In the genomic region with DNA sequence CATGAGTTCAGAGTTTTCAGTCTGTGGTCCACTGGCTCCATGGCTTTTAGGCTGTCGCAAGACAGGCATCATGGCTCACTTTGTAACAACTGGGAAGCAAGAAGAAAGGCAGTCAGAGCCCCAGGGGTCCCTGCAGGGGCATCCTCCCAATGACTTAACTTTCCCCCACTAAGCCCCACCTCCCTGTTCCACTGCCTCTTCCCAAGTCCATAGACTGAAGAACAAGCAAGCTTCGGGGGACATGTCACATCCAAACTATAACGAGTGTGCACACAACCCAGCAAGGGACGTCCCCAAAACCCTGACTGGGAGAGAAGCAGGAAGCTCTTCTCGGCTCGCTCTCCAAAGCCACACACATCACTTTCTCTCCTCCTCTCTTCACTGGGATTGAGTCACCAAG, we compare ENCODE assay signal across 50 mouse cellular contexts. TPM values are rescaled to one million over a fixed set of nuclear protein-coding genes. Genes with fewer than 3 reads are reported as not detected.
"Had no signal": no experiment of that assay in that cellular context is flagged by ENCODE, and none has a peak within 500 bp of the region (broad histone marks: within the 10 kb centered on the region; RNA-seq: fewer than 3 reads in every experiment).

No protein-coding gene starts in this region.

- H3K4me2 ChIP-seq: heart, embryonic 11.5 days; heart, embryonic 12.5 days; heart, embryonic 13.5 days; heart, embryonic 15.5 days; hindbrain, embryonic 12.5 days; hindbrain, embryonic 13.5 days; hindbrain, embryonic 14.5 days; hindbrain, embryonic 15.5 days; intestine, embryonic 15.5 days; kidney, embryonic 15.5 days had no signal

- H3K9me3 ChIP-seq: heart, embryonic 10.5 days; heart, embryonic 12.5 days; heart, embryonic 13.5 days; heart, embryonic 15.5 days; hindbrain, embryonic 10.5 days; hindbrain, embryonic 12.5 days; hindbrain, embryonic 13.5 days; hindbrain, embryonic 15.5 days; intestine, embryonic 15.5 days; kidney, embryonic 15.5 days had no signal

- H3K9ac ChIP-seq: heart, embryonic 12.5 days; heart, embryonic 13.5 days; heart, embryonic 15.5 days; hindbrain, embryonic 12.5 days; hindbrain, embryonic 13.5 days; hindbrain, embryonic 14.5 days; hindbrain, embryonic 15.5 days; intestine, embryonic 15.5 days; kidney, embryonic 15.5 days had no signal

- H3K4me3 ChIP-seq: heart, embryonic 10.5 days; heart, embryonic 12.5 days; heart, embryonic 13.5 days; heart, embryonic 15.5 days; hindbrain, embryonic 10.5 days; hindbrain, embryonic 12.5 days; hindbrain, embryonic 13.5 days; hindbrain, embryonic 15.5 days; intestine, embryonic 15.5 days; kidney, embryonic 15.5 days; left cerebral cortex, adult 2 months had no signal

- H3K36me3 ChIP-seq: heart, embryonic 10.5 days; heart, embryonic 12.5 days; heart, embryonic 13.5 days; heart, embryonic 15.5 days; hindbrain, embryonic 10.5 days; hindbrain, embryonic 12.5 days; hindbrain, embryonic 13.5 days; hindbrain, embryonic 15.5 days; intestine, embryonic 15.5 days; kidney, embryonic 15.5 days had no signal

- DNase-seq: heart, postnatal 14 days; heart, postnatal 36 days; heart, postnatal 4 days; kidney, adult 11 months; kidney, adult 18-20 months; kidney, adult 2 months; kidney, adult 8-10 months; kidney, adult 9 months; kidney, postnatal 10 days; kidney, postnatal 14 days; kidney, postnatal 25 days; kidney, postnatal 36 days; kidney, postnatal 4 days; layer of hippocampus, adult 9-11 months; layer of hippocampus, postnatal 36 days had no signal

- H3K4me1 ChIP-seq: heart, embryonic 10.5 days; heart, embryonic 12.5 days; heart, embryonic 13.5 days; heart, embryonic 15.5 days; hindbrain, embryonic 10.5 days; hindbrain, embryonic 12.5 days; hindbrain, embryonic 13.5 days; hindbrain, embryonic 15.5 days; intestine, embryonic 15.5 days had no signal

- H3K27me3 ChIP-seq: heart, embryonic 12.5 days; hindbrain, embryonic 12.5 days; hindbrain, embryonic 13.5 days; hindbrain, embryonic 15.5 days; intestine, embryonic 15.5 days; kidney, embryonic 15.5 days had no signal

- H3K27ac ChIP-seq: heart, embryonic 10.5 days; heart, embryonic 13.5 days; heart, embryonic 15.5 days; hindbrain, embryonic 10.5 days; hindbrain, embryonic 12.5 days; hindbrain, embryonic 13.5 days; hindbrain, embryonic 14.5 days; hindbrain, embryonic 15.5 days; hindbrain, postnatal 0 days; intestine, embryonic 15.5 days; kidney, embryonic 15.5 days; kidney, postnatal 0 days; left cerebral cortex, adult 2 months had no signal

RNA-seq across cellular contexts. Expression of a gene that starts 9.2 kb away (rescaled TPM):
- total RNA-seq: heart, postnatal 14 days; heart, postnatal 25 days; heart, postnatal 36 days; heart, postnatal 4 days; hematopoietic stem cell, adult 5-6 weeks; hindbrain, postnatal 0 days; layer of hippocampus, adult 18-20 months; layer of hippocampus, adult 8-10 months; layer of hippocampus, postnatal 10 days; layer of hippocampus, postnatal 14 days; layer of hippocampus, postnatal 25 days; layer of hippocampus, postnatal 36 days; left cerebral cortex, adult 18-20 months; left cerebral cortex, adult 2 months had no signal
- polyA plus RNA-seq: heart, embryonic 10.5 days; heart, embryonic 11.5 days; heart, embryonic 12.5 days; heart, embryonic 13.5 days; heart, embryonic 14.5 days; heart, embryonic 15.5 days; heart, embryonic 16.5 days; heart, postnatal 0 days; hindbrain, embryonic 10.5 days; hindbrain, embryonic 11.5 days; hindbrain, embryonic 12.5 days; hindbrain, embryonic 13.5 days; hindbrain, embryonic 14.5 days; hindbrain, embryonic 15.5 days; hindbrain, embryonic 16.5 days; hindbrain, postnatal 0 days; inflammation-experienced regulatory T-cells, adult 6 months; intestine, embryonic 14.5 days; intestine, embryonic 15.5 days; intestine, embryonic 16.5 days; intestine, postnatal 0 days; kidney, adult 2 months; kidney, embryonic 14.5 days; kidney, embryonic 15.5 days; kidney, embryonic 16.5 days; kidney, postnatal 0 days; large intestine, adult 2 months had no signal

RNA-seq across cellular contexts. Expression of a gene that starts 19.0 kb away (rescaled TPM):
- total RNA-seq: heart, postnatal 36 days; hematopoietic stem cell, adult 5-6 weeks had no signal
- polyA plus RNA-seq: hindbrain, embryonic 10.5 days; hindbrain, embryonic 11.5 days; hindbrain, embryonic 12.5 days; hindbrain, embryonic 13.5 days; inflammation-experienced regulatory T-cells, adult 6 months; intestine, embryonic 14.5 days; kidney, adult 2 months; kidney, embryonic 14.5 days; kidney, embryonic 16.5 days; large intestine, adult 2 months had no signal

RNA-seq across cellular contexts. Expression of a gene that starts 28.9 kb away (rescaled TPM):
- total RNA-seq: heart, postnatal 25 days; heart, postnatal 36 days; heart, postnatal 4 days; hematopoietic stem cell, adult 5-6 weeks; hindbrain, postnatal 0 days; layer of hippocampus, adult 18-20 months; layer of hippocampus, adult 8-10 months; layer of hippocampus, postnatal 10 days; layer of hippocampus, postnatal 14 days; layer of hippocampus, postnatal 25 days; layer of hippocampus, postnatal 36 days; left cerebral cortex, adult 18-20 months; left cerebral cortex, adult 2 months had no signal
- polyA plus RNA-seq: heart, embryonic 10.5 days; heart, embryonic 11.5 days; heart, embryonic 12.5 days; heart, embryonic 13.5 days; heart, embryonic 14.5 days; heart, postnatal 0 days; hindbrain, embryonic 11.5 days; hindbrain, embryonic 12.5 days; hindbrain, embryonic 13.5 days; hindbrain, embryonic 14.5 days; hindbrain, embryonic 16.5 days; inflammation-experienced regulatory T-cells, adult 6 months; intestine, embryonic 14.5 days; intestine, embryonic 15.5 days; intestine, embryonic 16.5 days; intestine, postnatal 0 days; kidney, adult 2 months; kidney, embryonic 14.5 days; kidney, embryonic 15.5 days; kidney, postnatal 0 days; large intestine, adult 2 months had no signal

RNA-seq across cellular contexts. Expression of a gene that starts 41.5 kb away (rescaled TPM):
- total RNA-seq: heart, postnatal 14 days; heart, postnatal 25 days; heart, postnatal 36 days; heart, postnatal 4 days; hematopoietic stem cell, adult 5-6 weeks; hindbrain, postnatal 0 days; layer of hippocampus, adult 18-20 months; layer of hippocampus, adult 8-10 months; layer of hippocampus, postnatal 10 days; layer of hippocampus, postnatal 14 days; layer of hippocampus, postnatal 25 days; layer of hippocampus, postnatal 36 days; left cerebral cortex, adult 18-20 months; left cerebral cortex, adult 2 months had no signal
- polyA plus RNA-seq: heart, embryonic 10.5 days; heart, embryonic 11.5 days; heart, embryonic 12.5 days; heart, embryonic 13.5 days; heart, embryonic 14.5 days; heart, embryonic 15.5 days; heart, embryonic 16.5 days; heart, postnatal 0 days; hindbrain, embryonic 10.5 days; hindbrain, embryonic 11.5 days; hindbrain, embryonic 12.5 days; hindbrain, embryonic 13.5 days; hindbrain, embryonic 14.5 days; hindbrain, embryonic 15.5 days; hindbrain, embryonic 16.5 days; hindbrain, postnatal 0 days; inflammation-experienced regulatory T-cells, adult 6 months; intestine, embryonic 14.5 days; intestine, embryonic 15.5 days; intestine, embryonic 16.5 days; intestine, postnatal 0 days; kidney, adult 2 months; kidney, embryonic 14.5 days; kidney, embryonic 15.5 days; kidney, embryonic 16.5 days; kidney, postnatal 0 days; large intestine, adult 2 months had no signal

RNA-seq across cellular contexts. Expression of a gene that starts 51.9 kb away (rescaled TPM):
- total RNA-seq: heart, postnatal 14 days; heart, postnatal 25 days; heart, postnatal 36 days; heart, postnatal 4 days; hindbrain, postnatal 0 days; layer of hippocampus, adult 18-20 months; layer of hippocampus, adult 8-10 months; layer of hippocampus, postnatal 14 days; layer of hippocampus, postnatal 25 days; layer of hippocampus, postnatal 36 days; left cerebral cortex, adult 18-20 months; left cerebral cortex, adult 2 months had no signal
- polyA plus RNA-seq: hindbrain, embryonic 11.5 days; inflammation-experienced regulatory T-cells, adult 6 months; intestine, embryonic 14.5 days had no signal
